Mouse (Mus musculus): ENCODE data around the gene Apba3.

The Apba3 gene

GRCm38 (mm10) chr10:81252424-81253419 lies 14.0 kb upstream of the Apba3 start, which contains the start of gene Matk:
Gene Matk, plus strand, starts transcription at chr10:81252935.
- no peak for DNase-seq (ENCODE audit: low spot score in 2 of 2)

- DNase-seq (ENCODE audit: low spot score in 2 of 2), result no peak
Observed at GRCm38 (mm10) chr10:81254886-81255285, 11.9 kb upstream of the Apba3 start.

DNA sequence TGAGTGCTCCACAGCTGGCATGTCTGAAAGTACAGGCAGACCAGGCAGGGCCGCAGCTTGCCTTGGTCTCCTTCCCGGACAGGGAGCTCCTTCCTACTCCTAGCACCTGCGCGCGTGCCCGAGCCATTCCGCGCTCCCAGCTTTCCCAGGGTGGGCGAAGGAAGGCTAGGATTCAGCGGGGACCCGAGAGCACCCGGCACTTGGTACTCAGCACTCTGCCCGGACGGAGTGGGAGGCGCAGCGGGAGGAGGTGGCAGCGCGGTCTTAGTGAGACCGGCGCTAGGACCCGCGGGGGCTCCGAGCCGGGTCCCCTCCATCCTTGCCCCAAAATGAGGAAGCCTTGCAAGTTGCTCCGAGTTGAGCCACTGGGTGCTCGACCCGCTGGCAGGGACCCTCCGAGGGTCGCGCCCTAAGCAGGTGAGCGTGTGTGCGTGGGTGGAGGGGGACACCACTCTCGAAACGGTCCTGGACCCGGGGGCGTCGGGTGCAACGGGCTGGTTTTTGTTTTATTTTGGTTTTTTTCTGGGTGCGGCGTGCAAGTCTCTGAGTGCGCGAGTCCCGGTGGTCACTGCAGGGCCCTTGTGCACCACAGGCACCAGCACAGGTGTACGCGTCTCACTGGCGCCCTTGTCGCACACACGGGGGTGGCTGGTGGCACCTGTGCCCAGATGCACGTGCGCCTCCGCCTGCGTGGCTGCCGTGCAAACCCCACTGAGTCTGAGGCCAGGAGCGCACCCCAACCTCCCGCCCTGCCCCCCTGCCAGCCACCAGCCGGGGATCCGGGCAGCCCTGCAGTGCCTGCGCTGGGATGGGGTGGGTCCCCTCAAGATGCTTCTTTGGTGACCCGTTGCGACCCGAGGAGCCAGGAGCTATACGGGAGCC lies 9.4 kb upstream of the Apba3 start:
- DNase-seq (ENCODE audit: low spot score in 2 of 2), result peak in 1 of 2 experiments; percentile 37

DNA sequence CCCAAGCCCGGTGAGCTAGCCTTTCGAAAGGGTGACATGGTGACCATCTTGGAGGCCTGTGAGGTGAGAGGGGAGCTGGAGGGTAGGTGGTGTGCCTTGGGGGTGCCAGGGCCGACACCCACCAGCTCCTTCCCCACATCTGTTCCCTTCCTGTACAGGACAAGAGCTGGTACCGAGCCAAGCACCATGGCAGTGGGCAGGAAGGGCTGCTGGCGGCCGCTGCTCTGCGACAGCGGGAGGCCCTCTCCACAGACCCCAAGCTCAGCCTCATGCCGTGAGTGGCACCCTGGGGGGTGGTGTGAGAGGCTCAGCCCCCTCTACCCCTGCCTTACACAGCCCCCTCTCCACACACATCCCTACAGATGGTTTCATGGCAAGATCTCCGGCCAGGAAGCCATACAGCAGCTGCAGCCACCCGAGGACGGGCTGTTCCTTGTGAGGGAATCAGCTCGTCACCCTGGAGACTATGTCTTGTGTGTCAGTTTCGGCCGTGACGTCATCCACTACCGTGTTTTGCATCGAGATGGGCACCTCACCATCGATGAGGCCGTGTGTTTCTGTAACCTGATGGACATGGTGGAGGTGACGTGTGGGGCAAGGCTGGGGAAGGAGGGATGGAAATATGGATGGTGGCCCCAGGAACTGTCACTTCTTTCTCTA lies 7.4 kb upstream of the Apba3 start:
- no peak for DNase-seq (ENCODE audit: low spot score in 2 of 2)

- DNase-seq (ENCODE audit: low spot score in 2 of 2), result no peak
Observed at GRCm38 (mm10) chr10:81261025-81261424, 5.7 kb upstream of the Apba3 start.

DNA sequence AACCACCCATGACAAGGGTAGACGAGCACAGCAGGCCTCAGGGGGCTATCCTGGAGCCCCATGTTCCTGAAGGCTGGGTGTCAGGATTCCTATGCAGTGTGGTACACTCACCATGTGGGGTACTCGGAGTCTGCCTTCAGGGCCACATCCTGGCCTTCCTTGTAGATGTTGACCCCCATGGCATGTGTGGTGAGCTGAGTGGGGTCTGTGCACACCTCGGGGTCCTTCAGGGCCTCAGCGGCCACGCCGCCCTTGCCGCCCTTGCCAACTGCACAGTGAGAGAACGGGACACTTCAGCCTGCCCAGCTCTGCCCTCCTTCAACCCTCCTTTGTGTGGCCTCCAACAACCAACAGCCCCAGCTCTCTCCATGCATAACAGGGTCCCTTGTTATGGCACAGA lies 1.2 kb upstream of the Apba3 start:
- no peak for DNase-seq (ENCODE audit: low spot score in 2 of 2)

DNA sequence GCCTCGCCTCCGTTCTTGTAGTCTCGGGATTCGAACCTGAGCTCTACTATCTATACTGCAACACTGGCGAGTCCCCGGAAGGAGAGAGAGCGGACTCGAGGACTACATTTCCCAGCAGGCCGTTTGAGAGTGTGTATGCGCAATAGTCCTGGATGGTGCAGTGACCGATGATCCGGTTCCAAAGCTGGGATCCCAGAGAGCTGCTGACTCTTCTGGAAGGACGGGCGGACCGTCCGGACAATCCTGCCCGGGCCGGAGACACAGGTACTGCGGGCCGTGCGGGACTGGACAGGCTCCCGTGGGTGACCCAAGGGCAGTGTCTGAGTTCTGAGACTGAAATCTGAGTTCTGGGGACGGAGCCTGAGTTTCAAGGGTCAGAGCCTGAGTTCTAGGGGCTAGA lies 1.3 kb downstream of the Apba3 start:
- DNase-seq (ENCODE audit: low spot score in 2 of 2), result peak; percentile 60 to 78

GRCm38 (mm10) chr10:81268643-81269412 lies 2.1 kb downstream of the Apba3 start:
- DNase-seq (ENCODE audit: low spot score in 2 of 2), result no peak

DNA sequence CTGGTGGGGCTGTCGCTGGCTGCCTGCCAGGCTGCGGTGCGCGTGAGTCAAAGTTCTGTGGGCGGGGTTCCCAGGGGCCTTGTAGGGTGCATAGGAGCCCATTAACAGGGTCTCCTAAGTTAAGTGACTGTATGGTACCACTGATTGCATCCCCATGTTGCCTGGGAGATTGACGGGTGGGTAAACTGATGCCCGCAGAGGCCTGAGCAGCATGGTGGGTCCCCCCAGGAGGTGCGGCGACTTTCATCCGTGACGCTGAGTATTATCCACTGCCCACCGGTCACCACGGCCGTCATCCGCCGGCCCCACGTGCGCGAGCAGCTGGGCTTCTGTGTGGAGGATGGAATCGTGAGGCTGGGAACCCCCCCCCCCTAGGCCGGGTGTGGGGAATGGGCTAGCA lies 5.6 kb downstream of the Apba3 start:
- DNase-seq (ENCODE audit: low spot score in 2 of 2), result no peak

DNA sequence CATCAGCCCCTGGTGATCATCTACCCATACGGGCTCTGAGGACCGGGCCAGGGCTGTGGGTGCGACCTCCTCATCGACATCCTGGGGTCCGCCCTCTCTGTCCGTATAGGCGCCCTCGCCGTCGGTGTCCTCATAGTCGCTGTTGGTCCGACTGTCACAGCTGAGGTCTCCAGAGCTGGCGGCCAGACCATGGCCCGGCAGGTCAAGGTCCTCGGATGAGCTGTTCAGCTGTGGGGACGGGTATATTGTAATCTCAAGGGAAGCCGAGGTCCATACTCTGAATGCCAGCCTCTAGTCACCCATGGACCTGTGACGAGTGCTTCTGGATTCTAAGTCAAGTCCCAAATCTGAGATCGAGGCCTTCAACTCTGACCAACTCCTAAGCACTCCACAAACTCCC lies 7.1 kb downstream of the Apba3 start:
- no peak for DNase-seq (ENCODE audit: low spot score in 2 of 2)

DNA sequence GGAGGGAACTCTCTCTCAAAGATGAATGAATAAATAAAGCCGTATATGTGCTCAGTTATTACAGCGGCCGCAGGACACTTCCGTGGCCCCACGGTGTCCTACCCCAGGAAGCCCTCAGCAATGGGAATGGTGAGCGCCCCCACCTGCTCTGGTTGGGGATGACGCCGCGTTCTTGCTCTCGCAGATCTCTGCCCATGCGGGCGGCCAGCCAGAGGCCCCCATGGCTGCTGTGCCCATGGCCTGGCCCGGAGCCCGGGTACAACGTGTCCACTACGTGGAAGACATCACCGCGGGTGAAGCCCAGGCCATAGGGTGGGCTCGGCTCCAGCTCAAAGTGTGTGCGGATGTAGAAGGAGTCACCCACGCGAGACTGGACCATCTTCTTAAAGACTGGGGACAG lies 10.9 kb downstream of the Apba3 start:
- DNase-seq (ENCODE audit: low spot score in 2 of 2), result no peak

DNA sequence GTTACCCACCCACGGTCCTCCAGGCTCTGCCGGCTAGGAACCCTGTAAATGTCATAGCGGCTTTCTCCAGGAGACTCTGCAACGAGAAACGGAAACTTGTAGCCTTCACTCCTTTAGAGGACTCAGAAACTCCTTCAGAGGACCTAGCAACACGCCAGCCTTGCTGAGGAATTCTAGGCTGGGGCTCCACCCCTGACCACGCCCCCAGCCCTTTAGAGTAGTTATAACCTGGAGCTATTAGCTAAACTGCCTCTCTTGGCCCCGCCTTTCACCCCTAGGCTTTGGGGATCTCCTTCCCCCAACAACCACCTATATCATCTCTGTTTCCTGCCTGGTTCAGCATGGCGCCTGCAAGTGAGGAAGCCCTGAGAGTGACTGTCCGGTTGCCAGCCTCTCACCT lies 12.7 kb downstream of the Apba3 start:
- DNase-seq (ENCODE audit: low spot score in 2 of 2), result no peak

DNA sequence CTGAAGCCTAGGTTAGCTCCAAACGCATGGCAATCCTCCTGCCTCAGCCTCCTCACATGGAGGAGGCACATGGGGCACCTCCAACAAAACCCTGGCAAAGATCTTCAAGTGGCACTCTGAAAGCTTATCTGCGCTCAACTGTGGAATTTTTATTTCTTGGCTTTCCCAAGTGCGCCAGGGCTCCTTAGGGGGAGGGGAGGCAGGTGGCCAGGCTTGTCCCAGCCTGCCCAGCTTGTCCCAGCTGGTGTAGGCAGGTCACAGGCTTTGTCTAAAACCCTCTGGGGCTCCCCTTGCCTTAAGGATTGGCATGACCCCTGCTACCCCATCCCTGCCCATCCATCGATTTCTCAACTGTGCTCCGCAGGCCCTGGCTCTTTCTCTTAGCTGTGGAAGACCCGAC lies 17.4 kb downstream of the Apba3 start:
- DNase-seq (ENCODE audit: low spot score in 2 of 2), result no peak

- no peak for DNase-seq (ENCODE audit: low spot score in 2 of 2)
Observed at GRCm38 (mm10) chr10:81284719-81285118, 18.0 kb downstream of the Apba3 start.

DNA sequence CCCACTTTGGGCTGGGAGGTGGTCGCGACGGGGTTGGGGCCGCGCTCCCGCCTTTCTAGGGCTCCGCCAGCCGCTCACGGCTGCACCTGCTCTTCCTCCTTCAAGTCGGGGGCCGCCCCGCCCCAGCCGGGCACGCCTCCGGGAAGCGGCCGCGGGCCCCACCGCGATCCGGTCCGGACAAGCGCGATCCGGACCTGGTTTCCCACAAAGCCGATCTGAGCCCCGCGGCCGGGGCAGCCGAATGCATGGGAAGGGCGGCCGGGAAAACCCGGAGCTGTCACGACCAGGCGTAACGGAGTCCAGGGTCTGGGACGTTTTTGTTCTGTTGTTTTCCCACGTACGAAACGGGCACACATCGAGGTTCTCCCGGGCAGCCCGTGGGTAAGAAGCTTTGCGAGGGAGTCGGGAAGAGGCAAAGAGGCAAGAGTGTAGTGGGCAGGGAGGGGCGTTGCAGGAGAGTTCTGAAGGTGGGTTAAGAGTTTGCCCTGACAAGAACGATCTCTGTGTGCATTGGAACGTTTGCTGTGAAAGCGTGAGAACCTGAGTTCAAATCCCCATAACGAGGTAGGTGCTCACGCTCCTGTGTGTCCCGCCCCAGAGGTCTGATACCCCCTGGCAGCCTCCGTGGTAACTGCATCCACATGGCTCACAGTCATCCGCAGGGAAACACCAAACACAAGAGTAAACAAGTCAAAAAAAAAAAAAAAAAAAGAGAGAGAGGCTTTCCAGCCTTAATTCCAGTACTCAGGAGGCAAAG lies 19.1 kb downstream of the Apba3 start:
- peak; percentile 90 to 97 for DNase-seq (ENCODE audit: low spot score in 2 of 2)

GRCm38 (mm10) chr10:81286586-81286985 lies 19.8 kb downstream of the Apba3 start:
- no peak for DNase-seq (ENCODE audit: low spot score in 2 of 2)

DNA sequence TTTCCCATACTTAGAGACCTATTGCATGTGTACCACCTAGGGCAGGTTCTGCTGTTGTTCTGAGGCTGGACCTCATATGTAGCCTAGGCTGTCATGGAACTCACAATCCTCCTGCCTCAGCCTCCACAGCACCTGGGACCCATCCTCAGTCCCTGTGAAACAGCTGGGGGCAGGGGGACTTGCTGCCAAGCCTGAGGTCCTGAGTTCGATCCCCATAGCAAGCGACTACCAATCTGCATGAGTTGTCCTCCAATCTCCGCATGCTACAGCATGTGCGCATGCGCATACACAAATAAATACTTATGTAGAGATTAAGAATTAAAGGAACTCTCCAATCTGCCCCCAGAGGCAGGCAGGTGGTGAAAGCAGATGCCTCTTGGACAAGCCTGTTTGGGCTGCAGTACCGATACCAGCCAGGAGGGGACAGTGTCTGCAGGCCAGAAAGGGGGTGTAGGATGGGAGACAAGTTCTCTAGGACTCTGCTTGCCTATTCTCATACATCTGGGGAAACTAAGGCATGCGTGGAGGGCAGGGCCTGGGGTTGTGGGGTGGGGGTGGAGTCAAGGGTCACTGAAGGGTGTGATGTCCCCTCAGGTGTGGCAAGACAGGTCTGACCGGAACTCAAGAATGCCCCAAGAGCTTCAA lies 20.9 kb downstream of the Apba3 start:
- DNase-seq (ENCODE audit: low spot score in 2 of 2), result peak; percentile 83 to 95

GRCm38 (mm10) chr10:81288601-81289000 lies 21.8 kb downstream of the Apba3 start:
- DNase-seq (ENCODE audit: low spot score in 2 of 2), result peak; percentile 64 to 87

DNA sequence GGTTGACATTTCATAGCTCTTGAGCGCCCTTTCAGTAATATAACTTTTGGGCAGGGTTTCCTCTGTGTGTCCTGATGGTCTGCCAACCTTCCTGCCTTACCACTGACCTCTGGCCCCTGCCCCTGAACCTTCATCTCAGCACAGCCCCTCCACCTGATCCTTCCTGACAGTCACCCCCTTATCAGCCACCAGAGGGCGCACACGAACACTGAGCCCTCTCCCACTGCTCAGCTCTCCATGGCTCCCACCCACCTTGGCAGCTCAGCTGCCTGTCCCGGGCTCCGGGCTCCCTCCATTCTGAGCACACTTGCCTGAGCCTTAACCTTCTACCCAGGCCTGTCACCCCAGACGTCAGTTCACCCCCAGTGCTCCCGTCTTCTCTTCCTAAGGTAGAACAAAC lies 22.5 kb downstream of the Apba3 start:
- peak; percentile 58 to 85 for DNase-seq (ENCODE audit: low spot score in 2 of 2)

- DNase-seq (ENCODE audit: low spot score in 2 of 2), result no peak
Observed at GRCm38 (mm10) chr10:81289811-81290210, 23.1 kb downstream of the Apba3 start.
